Mouse (Mus musculus) thymus, adult 18-20 months (tissue): ENCODE measurements around the gene Cfap43.

Experiments
- DNase-seq, 2 experiments: peaks; one replicate each; pipeline ENCODE4 v3.0.0; 2022; ENCODE audit warnings: mixed read lengths in 2 of 2

Cfap43 gene

DNA sequence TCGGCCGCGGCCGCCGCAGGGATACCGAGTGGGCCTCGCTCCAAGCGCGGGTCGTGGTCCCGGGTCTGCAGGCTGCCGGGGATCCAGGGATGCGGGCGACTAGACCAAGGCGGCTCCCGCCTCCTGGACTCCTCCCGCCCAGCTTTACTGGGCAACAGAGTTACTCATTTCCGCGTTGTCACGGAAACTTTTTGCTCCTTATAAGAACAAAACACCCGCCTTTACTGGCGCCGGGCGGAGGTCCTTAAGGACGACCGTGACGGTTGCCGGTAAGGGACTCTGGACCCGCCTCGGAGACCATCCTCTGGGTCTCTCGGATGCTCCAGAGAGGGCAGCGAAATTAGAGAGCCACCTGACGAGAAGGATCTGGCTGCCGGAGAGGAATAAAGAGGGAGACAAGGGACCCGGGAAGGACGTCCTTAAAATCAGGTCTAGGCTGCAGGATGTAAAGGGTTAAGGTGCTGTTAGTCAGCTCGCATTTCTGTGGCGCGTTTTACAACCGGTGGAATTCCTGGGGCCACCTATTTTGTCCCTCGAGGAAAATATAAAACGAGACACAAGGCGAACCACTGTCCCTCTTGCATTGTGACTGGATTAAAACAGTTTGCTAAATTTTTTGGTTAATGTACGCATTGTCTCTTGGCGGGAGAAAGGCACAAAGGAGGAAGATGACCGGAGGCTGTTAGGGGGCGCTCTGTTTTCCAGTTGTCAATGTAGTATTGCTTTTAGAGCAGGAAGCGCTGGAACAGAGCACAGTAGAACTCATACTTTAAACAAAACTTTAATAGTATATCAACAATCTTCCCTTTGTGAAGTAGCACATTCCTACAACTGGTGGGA, at the start of gene Cfap43, which contains the start of gene Itprip:
TSS of gene Cfap43 (minus strand) at position 162 of the 840 bp plus-strand sequence.
TSS of gene Itprip (minus strand) at position 174 of the 840 bp plus-strand sequence.
- DNase-seq = peak; percentile 64 to 76

DNA sequence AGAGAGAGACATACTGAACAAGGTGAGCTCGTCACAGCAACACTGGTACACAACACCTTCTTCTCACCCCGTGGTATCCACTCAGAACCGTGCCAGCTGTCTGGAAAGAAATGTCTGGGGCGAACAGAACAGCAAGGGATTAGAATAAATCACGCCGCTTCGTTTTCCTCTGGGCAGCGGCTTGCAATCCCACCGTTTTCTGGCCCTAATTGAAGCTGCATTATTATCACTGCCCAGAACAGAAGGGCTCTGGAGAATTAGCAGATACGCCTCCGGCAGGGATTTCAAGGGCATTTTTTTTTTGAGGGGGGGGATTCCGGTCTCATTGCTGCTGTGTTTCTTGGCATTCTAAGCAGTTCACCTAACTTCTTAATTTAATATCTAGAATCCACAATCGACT, 39.1 kb upstream of the Cfap43 start:
- DNase-seq = no peak

DNA sequence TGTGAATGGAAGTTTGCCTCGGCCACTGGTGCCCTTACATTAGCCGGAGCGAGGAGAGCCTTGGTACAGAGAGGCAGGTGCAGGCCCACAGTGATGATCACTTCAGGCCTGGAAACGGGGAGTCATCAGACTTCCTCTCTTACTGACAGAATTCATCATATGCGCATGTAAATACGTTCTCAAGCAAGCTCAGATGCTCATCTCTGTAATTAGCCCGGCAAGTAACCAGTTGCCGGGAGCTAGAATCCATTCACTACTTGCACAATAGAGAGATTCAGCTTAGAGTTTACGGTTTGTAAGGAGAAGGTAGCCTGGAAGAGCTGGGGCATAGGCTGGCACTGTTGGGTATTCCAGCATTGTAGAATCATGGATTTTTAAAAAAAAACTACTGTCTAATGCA, 34.1 kb upstream of the Cfap43 start:
- no peak for DNase-seq

DNA sequence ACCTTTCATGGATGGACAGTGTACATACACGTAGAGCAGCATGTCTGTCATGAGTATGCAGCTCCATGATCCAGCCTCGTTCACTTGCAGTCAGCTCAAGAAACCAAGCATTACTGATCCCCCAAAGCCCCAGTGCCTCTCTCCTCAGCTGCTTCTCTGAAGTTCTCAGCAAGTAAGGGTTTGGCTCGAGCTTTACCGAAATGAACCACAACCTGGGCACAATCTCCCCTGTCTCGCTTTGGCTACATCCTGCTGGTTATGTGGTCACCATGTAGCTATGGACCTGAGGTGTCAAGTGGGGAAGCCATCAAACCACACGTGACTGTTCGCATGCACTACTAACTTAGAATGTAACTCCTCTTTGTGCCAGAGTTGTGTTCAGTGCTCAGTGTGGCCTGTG, 31.9 kb upstream of the Cfap43 start:
- DNase-seq = no peak

DNA sequence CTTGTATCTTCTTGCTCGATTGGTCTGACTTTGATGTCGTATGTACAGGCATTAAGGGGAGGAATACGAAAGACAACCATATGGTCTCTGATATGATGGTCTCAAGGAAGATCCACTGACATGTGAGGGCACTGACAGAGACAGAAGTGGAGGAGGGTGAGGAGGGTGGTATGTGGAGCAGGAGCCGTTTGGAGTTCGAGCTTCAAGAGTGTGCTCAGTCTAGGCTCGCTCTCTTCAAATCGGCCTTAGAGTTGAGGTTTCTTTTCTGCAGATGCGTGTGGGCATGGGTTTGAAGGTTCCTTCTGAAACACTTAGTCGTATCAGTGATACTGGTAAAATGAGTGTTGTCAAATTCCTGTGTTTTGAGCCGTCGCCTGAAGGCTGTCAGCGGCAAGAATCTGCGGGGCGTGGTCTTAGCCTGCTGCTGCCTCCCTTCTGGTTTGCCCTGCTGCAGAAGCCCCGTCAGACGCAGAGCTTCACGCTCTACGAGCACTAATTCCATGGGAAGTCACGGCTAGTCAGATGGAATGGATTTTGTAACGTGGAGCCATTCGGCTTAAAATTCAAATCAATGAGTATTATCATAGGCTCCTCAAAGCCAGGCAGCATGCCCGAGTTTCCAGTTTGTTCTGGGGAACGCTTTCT, 27.9 kb upstream of the Cfap43 start:
- no peak for DNase-seq

DNA sequence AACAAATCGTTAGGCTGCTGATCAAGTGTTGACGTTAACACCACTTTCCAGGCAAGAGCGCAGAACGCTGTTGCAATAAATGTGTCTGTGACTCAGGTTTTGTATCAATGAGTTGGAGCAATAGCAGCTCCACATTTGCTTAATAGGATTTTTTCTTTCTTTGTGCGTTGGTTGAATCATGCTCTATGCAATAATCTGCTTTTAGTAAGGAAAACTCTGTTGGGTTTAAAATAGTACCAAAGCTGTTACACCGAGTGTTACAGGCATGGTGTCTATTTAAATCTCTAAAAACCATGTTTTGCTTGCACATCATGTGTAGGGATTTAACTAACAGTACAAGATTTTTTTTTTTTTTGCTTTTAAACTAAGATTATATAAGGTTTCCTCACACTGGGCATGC, 20.3 kb upstream of the Cfap43 start:
- DNase-seq = no peak

DNA sequence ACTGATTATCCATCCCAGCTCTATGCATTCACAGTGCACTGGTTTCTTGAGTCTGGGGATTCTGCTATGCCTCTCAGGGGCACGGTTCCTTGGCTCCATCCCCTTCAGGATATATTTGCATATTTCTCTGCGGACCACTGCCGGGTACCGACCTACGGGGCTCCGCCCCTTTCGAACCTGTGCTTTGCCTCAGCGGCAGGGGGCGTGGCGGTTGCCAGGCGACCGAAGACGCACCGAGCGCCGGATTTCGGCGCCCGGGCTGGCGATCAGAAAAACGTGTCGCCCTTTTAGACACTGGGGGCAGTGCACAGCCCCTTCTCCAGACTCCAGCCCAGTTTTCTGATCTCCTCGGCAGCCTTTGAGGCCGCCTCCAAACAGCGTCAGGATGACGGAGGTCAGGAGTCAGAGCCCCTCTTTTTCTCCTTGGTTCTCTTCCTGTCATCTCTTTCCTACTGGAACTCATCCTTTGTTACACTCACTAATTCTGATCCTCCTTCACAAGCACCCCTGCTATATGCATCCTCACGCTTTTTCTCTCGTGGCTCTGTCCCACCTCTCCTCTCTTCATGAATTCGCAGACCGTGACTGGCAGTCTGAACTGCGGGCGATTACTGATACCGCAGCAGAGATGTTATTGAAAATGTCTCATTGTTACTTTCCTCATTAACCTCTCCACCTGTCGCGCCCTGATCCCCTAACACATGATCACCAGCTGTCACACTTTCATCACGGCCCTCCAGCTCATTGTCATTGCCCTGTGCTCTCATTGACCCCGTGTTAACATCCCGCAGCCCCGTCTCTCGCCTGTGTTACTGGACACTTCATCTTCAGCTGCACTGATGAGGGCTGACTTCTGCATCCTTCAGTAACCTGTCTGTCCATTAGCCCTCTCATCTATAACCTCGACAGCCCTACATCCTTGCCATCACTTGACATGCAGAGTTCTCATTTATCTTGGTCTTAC, 18.6 kb upstream of the Cfap43 start, which contains the start of gene Cfap58:
TSS of gene Cfap58 (plus strand) at position 233 of the 964 bp plus-strand sequence.
- DNase-seq = peak; percentile 68 to 70

DNA sequence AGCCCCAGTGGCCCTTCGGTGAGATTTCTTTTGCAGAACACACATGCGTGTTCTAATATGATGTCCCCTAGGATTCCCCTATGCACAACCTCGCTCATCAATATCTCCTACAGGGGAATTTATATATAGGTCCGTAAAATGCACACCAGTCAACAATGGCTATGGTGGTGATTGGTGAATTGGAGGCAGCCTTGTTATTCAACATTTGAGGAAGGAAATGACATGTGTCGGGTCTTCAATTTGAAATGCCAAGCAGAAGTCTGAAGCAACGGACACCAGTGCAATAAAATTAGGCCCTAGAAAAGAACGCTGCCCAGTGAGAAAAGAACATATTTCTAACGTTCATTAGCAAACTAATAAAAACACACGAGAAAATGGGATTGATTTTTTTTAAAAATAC, 17.9 kb upstream of the Cfap43 start:
- no peak for DNase-seq

DNA sequence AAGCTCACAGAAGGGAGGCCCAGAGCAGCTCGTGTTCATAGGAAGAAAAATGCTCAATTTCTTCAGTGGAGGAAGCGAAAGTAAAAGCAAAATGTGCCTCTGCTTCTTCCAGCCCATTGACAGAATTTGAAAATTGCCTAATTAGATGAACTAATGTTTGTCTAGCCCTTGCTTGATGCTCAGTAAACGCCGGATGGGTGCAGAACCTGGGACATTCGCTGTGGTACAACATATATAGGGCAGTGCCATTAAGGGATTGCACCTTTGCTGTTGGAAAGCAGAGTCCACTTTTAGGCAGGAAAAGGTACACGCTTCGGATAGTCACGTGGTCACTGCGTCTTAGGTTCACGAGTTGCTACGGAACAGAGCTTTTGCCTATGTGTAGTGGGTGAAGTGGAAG, 17.4 kb upstream of the Cfap43 start:
- DNase-seq = no peak

DNA sequence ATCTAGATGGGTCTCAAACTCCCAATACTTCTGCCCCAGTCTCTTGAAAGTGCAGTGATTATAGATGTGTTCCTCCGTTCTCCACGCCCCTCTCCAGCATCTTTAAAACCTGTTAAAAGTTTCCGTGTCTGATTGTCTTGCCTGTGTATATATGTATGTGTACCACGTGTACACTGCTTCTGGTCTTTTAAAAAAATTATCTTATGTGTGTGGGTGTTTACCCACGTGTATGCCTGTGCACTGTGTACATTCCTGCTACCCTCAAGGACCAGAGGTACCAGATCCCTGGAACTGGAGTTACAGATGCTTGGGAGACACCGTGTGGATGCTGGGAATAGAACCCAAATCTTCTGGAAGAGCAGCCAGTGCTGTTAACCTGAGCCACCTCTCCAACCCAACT, 16.4 kb upstream of the Cfap43 start:
- no peak for DNase-seq

DNA sequence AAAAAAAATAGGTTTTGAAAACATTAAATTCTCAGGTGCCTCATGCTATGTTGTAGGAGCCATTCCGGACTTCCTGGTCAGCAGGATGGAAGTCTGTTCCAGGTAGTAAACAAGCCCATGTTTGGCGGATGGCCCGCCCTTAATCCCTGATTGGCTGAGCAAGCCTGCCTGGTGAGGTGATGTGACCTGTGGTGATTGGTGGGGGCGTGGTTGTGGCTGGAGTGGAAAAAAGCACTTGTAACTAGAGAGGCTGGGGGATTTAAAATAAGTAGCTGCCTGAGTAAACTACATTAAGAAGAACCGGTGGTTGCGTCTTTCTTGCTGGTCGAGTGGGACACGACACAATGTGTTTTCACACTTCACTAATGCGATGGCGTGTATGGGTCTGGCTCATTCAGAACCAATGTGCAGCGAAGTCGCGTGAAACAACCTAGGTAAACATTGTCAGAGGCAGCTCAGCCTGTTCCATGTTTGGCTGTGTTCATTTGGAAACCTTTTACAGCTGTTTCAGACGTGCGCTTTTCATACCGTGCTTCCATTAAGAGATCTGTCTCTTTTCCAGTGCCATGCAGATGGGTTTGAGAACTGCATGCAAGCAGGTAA, 15.7 kb upstream of the Cfap43 start:
- DNase-seq = no peak

DNA sequence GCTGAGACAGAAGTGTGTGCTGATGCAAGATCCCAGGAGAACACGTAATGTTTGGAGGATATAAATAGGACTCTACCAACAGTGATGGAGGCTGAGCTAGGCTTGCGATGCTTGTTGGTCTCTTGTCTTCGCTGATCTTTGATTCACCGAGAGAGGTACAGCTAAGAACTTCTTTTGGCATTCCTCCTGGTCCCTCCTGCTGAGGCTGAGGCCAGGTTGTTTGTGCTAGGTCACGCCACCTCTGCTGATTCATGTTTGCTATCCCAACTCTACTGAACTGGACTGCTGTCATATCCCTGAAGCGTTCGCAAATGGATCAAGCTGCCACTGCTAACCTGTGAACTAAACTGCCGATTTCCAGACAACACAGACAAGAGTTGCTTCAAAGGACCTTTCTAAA, 15.1 kb upstream of the Cfap43 start:
- no peak for DNase-seq

DNA sequence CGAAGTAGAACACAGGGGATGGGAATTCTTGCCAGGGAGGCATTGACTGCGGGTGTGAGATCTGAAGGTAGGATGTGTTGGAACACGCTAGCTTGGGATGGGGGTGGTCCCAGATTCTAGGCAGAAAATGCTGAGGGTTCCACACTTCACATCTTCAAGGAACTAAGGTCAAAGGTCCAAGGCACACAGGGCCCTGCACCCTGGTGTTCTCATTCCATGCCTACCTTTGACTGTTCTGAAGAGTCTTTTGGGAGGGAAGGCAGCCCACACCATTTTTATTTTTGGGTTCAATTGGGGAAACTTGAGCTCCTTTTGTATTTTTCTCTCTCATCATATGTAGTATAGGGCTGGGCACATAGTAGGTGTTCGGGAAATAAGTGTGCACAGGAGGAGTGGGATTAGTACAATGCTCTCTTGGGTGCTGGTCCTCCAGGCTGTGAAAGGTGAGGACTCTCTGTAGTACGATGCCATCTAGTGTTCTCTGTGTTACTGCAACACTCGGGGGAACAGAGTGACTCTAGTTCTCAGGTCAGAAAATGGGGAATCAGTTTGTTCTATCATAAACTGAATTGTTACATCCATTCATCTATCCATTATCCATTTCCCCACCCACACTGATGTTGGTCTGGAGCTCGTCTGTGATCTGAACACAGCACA, 13.0 kb upstream of the Cfap43 start:
- DNase-seq = no peak

DNA sequence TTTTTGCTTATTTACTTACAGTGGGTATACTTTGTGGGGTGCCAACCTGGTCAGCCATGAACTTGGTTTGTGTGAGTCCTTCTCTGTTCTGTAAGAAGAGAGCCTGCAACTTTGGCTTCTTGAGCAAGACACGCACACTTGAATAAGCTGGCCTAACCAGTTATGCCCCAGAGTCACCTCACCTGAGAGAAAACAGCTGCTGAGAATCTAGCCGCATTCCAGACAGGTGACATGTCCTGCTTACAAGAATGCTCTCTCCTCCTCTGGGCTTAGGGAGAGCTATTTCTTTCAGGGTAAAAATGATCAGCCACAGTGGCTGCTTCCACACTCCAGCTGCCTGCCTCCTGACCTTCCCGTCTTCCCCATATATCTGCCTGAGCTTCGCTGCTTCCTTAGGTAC, 10.0 kb upstream of the Cfap43 start:
- no peak for DNase-seq

DNA sequence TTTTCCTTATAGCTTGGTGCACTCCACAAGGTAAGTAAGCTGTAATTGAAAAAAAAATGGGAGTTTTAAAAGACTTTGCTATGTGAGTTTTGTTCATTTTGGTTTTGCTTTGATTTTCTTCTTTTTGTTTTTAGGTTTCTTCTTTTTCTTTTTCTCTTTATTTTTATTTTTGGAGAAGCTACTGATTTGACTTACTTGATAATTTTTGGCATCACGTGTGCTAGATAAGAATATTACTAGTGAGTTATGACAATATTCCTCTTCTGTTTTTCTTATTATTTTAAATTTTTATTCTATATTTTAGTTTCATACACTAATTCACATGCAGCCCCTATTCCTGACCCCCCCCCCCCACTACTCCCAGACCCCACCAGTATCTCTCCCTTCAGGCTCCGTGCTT, 7.9 kb upstream of the Cfap43 start:
- no peak for DNase-seq

DNA sequence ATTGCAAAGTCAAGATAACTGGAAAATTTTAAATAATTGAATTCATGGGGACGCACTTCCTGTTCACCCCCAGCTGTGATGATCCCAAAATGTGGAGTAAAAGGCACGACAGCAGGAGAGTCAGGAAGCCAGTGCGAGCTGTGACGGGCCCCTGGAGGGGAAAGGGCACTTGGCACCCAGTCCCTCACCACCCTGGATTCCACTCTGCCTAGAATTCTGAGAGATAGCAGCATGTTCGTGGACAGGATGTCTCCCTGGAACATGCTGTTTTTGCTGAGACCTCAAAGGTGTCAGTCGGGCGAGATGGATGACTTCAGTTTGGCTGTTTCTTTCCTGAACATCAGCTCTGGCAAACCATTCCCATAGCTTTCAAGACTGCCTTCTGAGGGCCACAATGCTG, 6.7 kb upstream of the Cfap43 start:
- no peak for DNase-seq

DNA sequence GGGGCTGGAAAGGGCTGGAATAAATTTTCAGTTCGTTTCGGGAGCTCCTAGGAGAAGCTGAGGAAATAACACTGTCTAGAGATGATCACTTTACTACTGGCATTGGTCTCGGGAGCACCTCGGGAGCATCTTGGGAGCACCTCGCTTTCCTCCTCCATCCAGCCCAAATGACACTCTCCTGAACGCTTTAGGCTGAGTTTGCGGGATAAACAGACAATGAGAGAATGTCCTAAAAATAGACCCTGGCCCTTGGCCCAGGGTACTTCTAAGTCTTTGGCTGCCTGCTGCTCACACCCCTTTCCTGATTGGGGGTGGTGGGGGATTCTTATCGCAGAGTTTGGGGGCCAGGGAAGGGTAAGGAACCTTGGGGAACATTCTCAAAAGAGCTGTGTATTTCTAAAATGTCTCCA, 884 bp upstream of the Cfap43 start:
- DNase-seq = no peak

DNA sequence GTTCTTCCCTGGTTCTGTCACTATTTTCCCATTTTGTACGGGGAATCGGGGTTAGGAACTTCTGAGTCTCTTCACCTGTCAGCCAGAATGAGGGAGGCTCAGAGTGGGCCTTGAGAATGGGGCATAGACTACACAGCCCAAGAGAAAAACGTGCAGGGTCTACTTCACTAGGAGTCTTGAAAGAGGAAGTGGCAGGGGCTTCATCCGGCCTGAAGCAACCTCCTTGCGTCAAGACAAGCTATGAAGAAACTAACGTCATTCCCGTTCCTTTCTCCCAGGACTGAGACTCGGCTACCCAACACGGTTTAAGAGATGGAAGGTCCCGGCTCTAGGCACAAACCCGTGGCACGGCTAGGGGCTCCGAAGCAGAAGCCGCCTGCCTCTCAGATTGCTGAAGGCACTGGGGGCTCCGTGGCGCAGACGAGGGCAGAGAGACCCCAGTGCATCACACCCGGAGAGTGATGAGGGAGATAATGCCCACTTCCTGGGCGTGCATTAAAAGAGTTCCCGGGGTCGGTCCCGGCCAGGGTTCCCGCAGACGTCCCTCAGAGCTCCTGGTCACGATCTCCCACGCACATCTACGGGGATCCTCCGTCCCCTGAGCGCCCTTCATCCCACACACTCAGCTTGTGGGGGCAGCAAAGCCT, 509 bp downstream of the Cfap43 start:
- DNase-seq = peak; percentile 32 to 54

DNA sequence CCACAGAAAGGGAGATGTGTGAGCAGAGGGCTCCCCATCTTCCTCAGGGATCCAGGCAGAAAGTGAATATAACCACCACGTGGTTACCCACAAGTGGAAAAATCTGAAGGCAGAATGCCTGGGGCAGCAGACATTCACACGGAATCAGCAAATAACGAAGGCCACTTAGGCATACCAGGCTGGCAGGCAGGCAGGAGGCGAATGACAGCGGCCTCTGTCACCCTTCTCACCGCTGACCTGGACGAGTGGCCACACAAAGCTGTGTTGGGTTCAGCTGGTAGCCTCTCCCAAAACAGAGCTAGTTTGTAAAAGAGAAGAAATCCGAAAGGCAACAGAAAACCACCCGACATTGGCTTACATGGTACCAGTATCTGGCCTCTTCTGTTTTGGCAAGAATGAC, 1.1 kb downstream of the Cfap43 start:
- no peak for DNase-seq

DNA sequence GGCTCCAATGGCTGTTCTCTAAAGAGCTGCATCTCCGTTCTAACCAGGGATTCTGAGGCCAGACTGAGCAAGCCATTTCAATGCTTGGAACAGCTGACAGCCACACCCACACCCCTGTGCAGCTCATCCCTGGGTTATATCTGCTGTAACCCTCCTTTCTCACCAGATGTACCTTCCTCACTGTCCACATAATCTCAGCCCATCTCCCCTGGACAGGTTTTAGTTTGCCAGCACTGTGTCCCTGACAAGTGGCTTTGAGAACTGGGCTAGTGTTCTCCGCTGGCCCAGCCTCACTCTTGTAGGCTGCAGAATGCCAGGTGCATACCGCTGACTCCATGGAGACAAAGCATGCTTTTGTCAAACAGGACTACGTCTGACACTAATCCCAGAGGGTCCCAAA, 1.7 kb downstream of the Cfap43 start:
- DNase-seq = no peak

DNA sequence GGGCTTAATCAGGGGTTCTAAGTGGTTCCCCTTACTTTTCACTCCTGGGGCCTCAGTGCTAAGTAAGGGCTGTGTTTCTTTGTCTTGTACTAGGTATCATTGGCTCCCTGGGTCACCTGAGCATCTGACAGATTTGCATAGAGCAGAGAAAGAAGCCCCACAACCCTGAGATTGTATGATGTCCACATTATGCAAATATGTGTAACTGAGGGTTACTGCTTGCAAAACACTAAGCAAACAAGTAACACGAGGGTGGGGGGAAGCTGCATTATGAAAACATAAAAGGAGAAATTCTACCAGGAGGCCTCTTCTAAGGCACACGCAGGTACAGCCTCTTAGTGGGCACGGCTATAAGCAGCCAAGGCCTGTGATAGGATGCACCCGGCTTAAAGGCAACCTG, 3.8 kb downstream of the Cfap43 start:
- DNase-seq = no peak

DNA sequence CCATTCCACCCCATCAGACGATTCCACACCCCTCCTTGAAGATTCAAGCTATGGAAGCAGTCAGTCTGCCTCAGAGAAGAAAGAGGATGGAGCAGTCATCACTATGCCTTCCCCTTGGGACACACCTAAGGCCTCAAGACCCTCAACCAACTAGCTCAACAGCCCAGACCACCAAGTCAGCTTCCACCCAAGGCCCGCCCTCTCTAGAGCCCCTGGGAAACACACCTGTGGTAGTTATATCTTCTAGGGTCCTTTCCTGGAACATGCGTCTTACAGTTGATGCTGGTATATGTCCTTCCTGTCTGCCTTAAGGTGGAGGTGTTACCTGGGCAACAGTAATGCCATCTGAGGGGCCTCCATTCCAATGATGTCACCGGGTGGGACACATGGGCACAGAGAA, 4.9 kb downstream of the Cfap43 start:
- DNase-seq = no peak
